Mouse (Mus musculus) hindbrain, embryonic 14.5 days (tissue): ENCODE measurements at regions not wholly inside any gene's neighbourhood (a gene's known extent, or its start where the extent isn't known, plus 50 kb on each side); places are given as distances from the start of the nearest gene placed in this dataset.

Experiments used
- ATAC-seq: fragments of 200-750 bp; cut with Nextera tagmentation; 2 replicates; pipeline ENCODE4 v1.8.0; 2017; ENCODE audit warnings: moderate number of reproducible peaks, mild to moderate bottlenecking, moderate TSS enrichment, moderate library complexity; ENCODE audit not compliant: low FRiP score
- DNase-seq: peaks from one replicate; pipeline ENCODE4 v3.0.0-alpha.2; 2015; ENCODE audit warnings: low spot score
- H3K27ac ChIP-seq: fragments of 300-500 bp; sonication (generic); 2 replicates; pipeline ENCODE4 v1.5.1; 2014; ENCODE audit warnings: mild to moderate bottlenecking, moderate library complexity
- H3K27me3 ChIP-seq: fragments of 300-500 bp; sonication (generic); 2 replicates; pipeline ENCODE4 v1.6.1; 2014; ENCODE audit warnings: mild to moderate bottlenecking, low read length, mixed read lengths; ENCODE audit not compliant: control insufficient read depth, insufficient read depth
- H3K36me3 ChIP-seq: fragments of 300-500 bp; sonication (generic); replicated peaks from 2 replicates; pipeline ENCODE4 v1.6.1; 2014; ENCODE audit not compliant: control insufficient read depth, insufficient read depth
- H3K4me1 ChIP-seq: fragments of 300-500 bp; sonication (generic); replicated peaks from 2 replicates; pipeline ENCODE4 v1.6.1; 2014; ENCODE audit warnings: antibody characterized with exemption, low read length, mixed read lengths; ENCODE audit not compliant: control insufficient read depth, insufficient read depth
- H3K4me2 ChIP-seq: fragments of 300-500 bp; sonication (generic); replicated peaks from 2 replicates; pipeline ENCODE4 v1.6.1; 2014; ENCODE audit warnings: mild to moderate bottlenecking, moderate library complexity
- H3K4me3 ChIP-seq: fragments of 300-500 bp; sonication (generic); replicated peaks from 2 replicates; pipeline ENCODE4 v1.5.1; 2014; ENCODE audit warnings: mild to moderate bottlenecking, low read length
- H3K9ac ChIP-seq: fragments of 300-500 bp; sonication (generic); 2 replicates; pipeline ENCODE4 v1.6.1; 2014
- H3K9me3 ChIP-seq: fragments of 300-500 bp; sonication (generic); 2 replicates; pipeline ENCODE4 v1.6.1; 2016; ENCODE audit warnings: low read length; ENCODE audit not compliant: control insufficient read depth
- WGBS: fragments of 180-500 bp; shearing (Covaris S2); extraction: QIAGEN DNeasy Blood & Tissue Kit; methylation state at CpG from one replicate; pipeline ENCODE4 v1.1.7; 2014; 5-methylcytosine and 5-hydroxymethylcytosine counted together

- H3K27me3 ChIP-seq: 0 out of 2 replicates have a peak, but pooled peaks cover 4% of the 10 kb centered on the region
- no peak overlapping the region for H3K4me3 ChIP-seq
- H3K4me1 ChIP-seq: no peaks in the 10 kb centered on the region; the same call in 1 of the 2 replicates
- H3K9ac ChIP-seq: no peak overlapping the region
- H3K9me3 ChIP-seq: no peaks in the 10 kb centered on the region
- no peak for DNase-seq
- 37% methylated on average over 8 of the region's 8 CpGs for WGBS
- peak; percentile 76; the same call in 1 of the 2 replicates for ATAC-seq
- H3K27ac ChIP-seq: no peak overlapping the region
- peak overlapping the region; percentile 16; the same call in 1 of the 2 replicates for H3K4me2 ChIP-seq
- no peaks in the 10 kb centered on the region for H3K36me3 ChIP-seq
Observed at GRCm38 (mm10) chr1:169051863-169052257, 479.4 kb downstream of the Nuf2 start.

DNA sequence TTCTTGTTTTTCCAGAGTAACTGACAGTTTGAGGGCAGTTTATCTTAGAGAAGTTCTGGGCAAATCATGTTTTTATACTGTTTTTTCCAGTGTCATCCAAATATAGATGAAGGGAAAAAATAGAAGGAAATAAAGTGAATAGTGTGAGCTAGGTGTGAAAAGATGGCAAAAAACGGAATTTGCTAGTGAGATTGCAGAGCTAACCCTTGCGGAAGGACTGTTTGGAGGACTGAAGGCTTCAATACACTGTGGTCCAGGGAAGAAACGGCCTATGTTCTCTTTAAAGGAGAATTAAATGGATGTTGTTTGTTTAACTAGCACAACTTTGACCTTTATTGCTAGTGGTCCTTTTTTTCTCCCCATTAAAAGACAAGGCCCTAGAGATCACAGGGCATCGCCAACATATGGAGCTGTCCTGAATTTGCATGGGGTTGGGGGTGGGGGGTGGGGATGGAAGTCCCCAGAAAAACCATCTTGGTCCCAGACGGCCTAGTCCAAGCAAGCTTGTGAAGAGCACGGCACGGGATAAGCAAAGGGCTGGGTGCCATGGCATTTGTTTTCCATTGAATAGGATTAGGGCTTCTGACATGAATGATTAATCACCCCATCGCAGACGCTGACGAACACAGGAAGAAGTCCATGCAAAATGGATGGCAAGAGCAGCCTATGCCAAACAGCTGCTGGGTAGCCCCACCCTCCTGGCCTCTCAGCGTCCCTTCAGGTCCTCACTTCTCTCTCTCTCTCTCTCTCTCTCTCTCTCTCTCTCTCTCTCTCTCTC, 480.0 kb downstream of the Nuf2 start:
- 19% methylated on average over 11 of the region's 11 CpGs for WGBS
- Histone ChIP-seq H3K4me3 (no peak overlapping the region), H3K9ac (no peak overlapping the region), H3K27me3 (0 out of 2 replicates have a peak, but pooled peaks cover 4% of the 10 kb centered on the region), H3K4me2 (peak overlapping the region; percentile 16), H3K4me1 (no peaks in the 10 kb centered on the region; the same call in 1 of the 2 replicates), H3K36me3 (no peaks in the 10 kb centered on the region), H3K9me3 (no peaks in the 10 kb centered on the region), H3K27ac (no peak overlapping the region)
- DNase-seq: peak; percentile 68
- ATAC-seq: peak; percentile 91

DNA sequence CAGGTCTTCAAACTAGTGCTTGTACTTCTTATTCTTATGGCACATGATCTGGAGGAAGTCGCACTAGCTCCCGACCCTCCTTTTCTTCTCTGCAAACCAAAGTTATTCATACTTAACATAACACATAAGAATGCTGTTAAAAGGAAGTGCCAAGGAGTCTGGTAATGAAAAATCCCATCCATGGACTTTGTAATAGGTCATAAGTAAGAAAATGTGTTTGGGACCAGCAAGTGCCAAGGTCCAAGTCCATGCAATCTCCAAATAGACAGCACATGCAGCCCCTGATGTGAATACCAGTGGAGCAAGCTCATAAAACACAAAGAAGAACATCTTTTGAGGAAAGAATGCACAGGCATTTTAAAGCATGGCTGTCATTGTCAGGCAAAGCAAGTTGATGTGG, 481.4 kb downstream of the Nuf2 start:
- H3K27ac ChIP-seq: no peak overlapping the region
- 0 out of 2 replicates have a peak, but pooled peaks cover 4% of the 10 kb centered on the region for H3K27me3 ChIP-seq
- ATAC-seq (no peak), DNase-seq (no peak)
- no peaks in the 10 kb centered on the region for H3K9me3 ChIP-seq
- WGBS: 97% methylated on average over 2 of the region's 2 CpGs
- H3K4me3 ChIP-seq: no peak overlapping the region
- H3K36me3 ChIP-seq: no peaks in the 10 kb centered on the region
- H3K4me1 ChIP-seq: no peaks in the 10 kb centered on the region; the same call in 1 of the 2 replicates
- no peak overlapping the region for H3K4me2 ChIP-seq
- no peak overlapping the region for H3K9ac ChIP-seq

GRCm38 (mm10) chr1:169046791-169047525, 484.3 kb downstream of the Nuf2 start:
- ATAC-seq (no peak), DNase-seq (no peak)

GRCm38 (mm10) chr1:169033517-169033916, 497.7 kb downstream of the Nuf2 start:
- Histone ChIP-seq H3K27ac (no peak overlapping the region), H3K4me2 (no peak overlapping the region), H3K9ac (no peak overlapping the region), H3K36me3 (no peaks in the 10 kb centered on the region), H3K4me1 (no peaks in the 10 kb centered on the region), H3K9me3 (no peaks in the 10 kb centered on the region), H3K27me3 (no peaks in the 10 kb centered on the region), H3K4me3 (no peak overlapping the region)
- DNase-seq (no peak), ATAC-seq (no peak)
- 93% methylated on average over 1 of the region's 1 CpGs for WGBS

More at GRCm38 (mm10) chr1:169046791-169047525, 484.3 kb downstream of the Nuf2 start:
- Histone ChIP-seq H3K36me3 (no peaks in the 10 kb centered on the region), H3K9ac (no peak overlapping the region), H3K4me3 (no peak overlapping the region), H3K9me3 (no peaks in the 10 kb centered on the region), H3K4me1 (no peaks in the 10 kb centered on the region; the same call in 1 of the 2 replicates), H3K27me3 (0 out of 2 replicates have a peak, but pooled peaks cover 4% of the 10 kb centered on the region), H3K27ac (no peak overlapping the region), H3K4me2 (no peak overlapping the region)
- 68% methylated on average over 4 of the region's 4 CpGs for WGBS

GRCm38 (mm10) chr1:169031849-169032542, 499.3 kb downstream of the Nuf2 start:
- H3K4me1 ChIP-seq: no peaks in the 10 kb centered on the region
- 71% methylated on average over 8 of the region's 8 CpGs for WGBS
- no peak overlapping the region for H3K9ac ChIP-seq
- no peak overlapping the region for H3K4me2 ChIP-seq
- no peak overlapping the region for H3K27ac ChIP-seq
- H3K9me3 ChIP-seq: no peaks in the 10 kb centered on the region
- no peaks in the 10 kb centered on the region for H3K27me3 ChIP-seq
- no peak for ATAC-seq
- no peaks in the 10 kb centered on the region for H3K36me3 ChIP-seq
- no peak for DNase-seq
- H3K4me3 ChIP-seq: no peak overlapping the region

DNA sequence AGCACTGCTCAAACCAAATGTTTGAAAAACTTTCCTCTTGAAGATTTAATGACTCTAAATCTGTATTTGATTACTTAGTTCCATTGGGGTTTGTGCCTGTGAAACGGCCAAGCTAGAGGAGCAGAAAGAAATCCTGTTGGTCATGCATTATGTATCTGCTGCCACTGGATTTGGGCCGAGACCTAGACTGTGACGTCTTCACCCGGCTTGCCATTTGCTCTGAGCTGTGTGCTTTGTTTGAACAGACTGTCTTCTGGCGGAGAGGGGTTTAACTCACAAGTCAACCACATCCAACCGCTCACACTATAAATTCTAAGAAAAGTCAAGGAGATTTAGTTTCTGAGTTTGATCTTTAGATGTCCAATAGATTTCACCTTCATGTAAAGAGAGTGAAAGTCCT, 503.6 kb downstream of the Nuf2 start:
- H3K36me3 ChIP-seq: no peaks in the 10 kb centered on the region
- 70% methylated on average over 6 of the region's 6 CpGs for WGBS
- no peak overlapping the region for H3K9ac ChIP-seq
- H3K9me3 ChIP-seq: no peaks in the 10 kb centered on the region
- no peak overlapping the region for H3K4me3 ChIP-seq
- DNase-seq: no peak
- no peak overlapping the region for H3K4me2 ChIP-seq
- H3K27ac ChIP-seq: no peak overlapping the region
- no peaks in the 10 kb centered on the region for H3K4me1 ChIP-seq
- ATAC-seq: no peak
- no peaks in the 10 kb centered on the region for H3K27me3 ChIP-seq

- Histone ChIP-seq H3K4me1 (no peaks in the 10 kb centered on the region), H3K9me3 (no peaks in the 10 kb centered on the region), H3K36me3 (no peaks in the 10 kb centered on the region), H3K4me2 (no peak overlapping the region), H3K27ac (no peak overlapping the region), H3K4me3 (no peak overlapping the region), H3K27me3 (no peaks in the 10 kb centered on the region), H3K9ac (no peak overlapping the region)
- ATAC-seq (no peak), DNase-seq (no peak)
- 98% methylated on average over 3 of the region's 3 CpGs for whole genome bisulfite sequencing
Observed at GRCm38 (mm10) chr1:169027241-169027640, 504.0 kb downstream of the Nuf2 start.

GRCm38 (mm10) chr1:169024531-169024930, 506.7 kb downstream of the Nuf2 start:
- H3K27me3 ChIP-seq: no peaks in the 10 kb centered on the region
- 86% methylated on average over 4 of the region's 4 CpGs for WGBS
- no peaks in the 10 kb centered on the region for H3K9me3 ChIP-seq
- H3K4me2 ChIP-seq: no peak overlapping the region
- DNase-seq (no peak), ATAC-seq (no peak)
- no peak overlapping the region for H3K4me3 ChIP-seq
- no peak overlapping the region for H3K27ac ChIP-seq
- H3K4me1 ChIP-seq: no peaks in the 10 kb centered on the region
- no peaks in the 10 kb centered on the region for H3K36me3 ChIP-seq
- no peak overlapping the region for H3K9ac ChIP-seq
